Mouse (Mus musculus) embryonic facial prominence, embryonic 11.5 days (tissue): ENCODE measurements around the gene Igfals. TPM values are rescaled to one million over a fixed set of nuclear protein-coding genes. Genes with fewer than 3 reads are reported as not detected.

Experiments used
- ATAC-seq: fragments of 200-750 bp; cut with Nextera tagmentation; replicated peaks from 2 replicates; pipeline ENCODE4 v1.8.0; 2017; ENCODE audit warnings: low read depth; ENCODE audit not compliant: insufficient number of reproducible peaks, low FRiP score, low TSS enrichment
- DNase-seq: peaks from one replicate; pipeline ENCODE4 v3.0.0-alpha.2; 2015; ENCODE audit warnings: low spot score
- H3K27ac ChIP-seq: fragments of 300-500 bp; sonication (generic); replicated peaks from 2 replicates; pipeline ENCODE4 v1.5.1; 2014; ENCODE audit warnings: mild to moderate bottlenecking, low read depth, low read length, control low read depth
- H3K27me3 ChIP-seq: fragments of 300-500 bp; sonication (generic); 2 replicates; pipeline ENCODE4 v1.6.1; 2014; ENCODE audit warnings: mild to moderate bottlenecking, low read length, moderate library complexity, mixed read lengths; ENCODE audit not compliant: control insufficient read depth, insufficient read depth
- H3K36me3 ChIP-seq: fragments of 300-500 bp; sonication (generic); replicated peaks from 2 replicates; pipeline ENCODE4 v1.6.1; 2014; ENCODE audit warnings: low read depth, mild to moderate bottlenecking, low read length, moderate library complexity, mixed read lengths; ENCODE audit not compliant: control insufficient read depth, insufficient read depth
- H3K4me1 ChIP-seq: fragments of 300-500 bp; sonication (generic); 2 replicates; pipeline ENCODE4 v1.6.1; 2014; ENCODE audit warnings: low read length, mixed read lengths; ENCODE audit not compliant: control insufficient read depth, insufficient read depth
- H3K4me2 ChIP-seq: fragments of 300-500 bp; sonication (generic); 2 replicates; pipeline ENCODE4 v1.6.1; 2014; ENCODE audit warnings: low read depth, mild to moderate bottlenecking, control low read depth, low read length, moderate library complexity
- H3K4me3 ChIP-seq: fragments of 300-500 bp; sonication (generic); 2 replicates; pipeline ENCODE4 v1.5.1; 2014; ENCODE audit warnings: low read depth, low read length, control low read depth
- H3K9ac ChIP-seq: fragments of 300-500 bp; sonication (generic); replicated peaks from 2 replicates; pipeline ENCODE4 v1.6.1; 2014; ENCODE audit warnings: mild to moderate bottlenecking, control low read depth, low read length
- H3K9me3 ChIP-seq: fragments of 300-500 bp; sonication (generic); replicated peaks from 2 replicates; pipeline ENCODE4 v1.6.1; 2016; ENCODE audit warnings: mild to moderate bottlenecking, low read length, inconsistent platforms, mixed read lengths; ENCODE audit not compliant: control insufficient read depth
- whole genome bisulfite sequencing: fragments of 180-500 bp; shearing (Covaris S2); extraction: QIAGEN DNeasy Blood & Tissue Kit; methylation state at CpG from one replicate; pipeline ENCODE4 v1.1.7; 2014; 5-methylcytosine and 5-hydroxymethylcytosine counted together
- polyA plus RNA-seq: library from polyadenylated mRNA; unstranded; fragments of >200 nt; fragmentation: Nextera tagmentation; extraction: Ambion mirVana; gene quantifications from 2 replicates; pipeline ENCODE4 v1.2.1, GENCODE M21; 2014

Igfals gene
- polyA plus RNA-seq = 0.14 TPM in 2 replicates

- 86% methylated on average over 8 of the region's 8 CpGs for WGBS
- Histone ChIP-seq H3K4me1 (no peaks in the 10 kb centered on the region), H3K36me3 (peaks cover 3% of the 10 kb centered on the region), H3K27me3 (no peaks in the 10 kb centered on the region), H3K4me3 (no peak within 1 kb of the TSS), H3K27ac (no peak within 1 kb of the TSS), H3K9ac (no peak within 1 kb of the TSS), H3K4me2 (no peak within 1 kb of the TSS), H3K9me3 (no peaks in the 10 kb centered on the region)
- DNase-seq (no peak), ATAC-seq (no peak)
Observed at GRCm38 (mm10) chr17:24865776-24866175, at the start of gene Igfals. Igfals (plus strand) TSS chr17:24865997.

DNA sequence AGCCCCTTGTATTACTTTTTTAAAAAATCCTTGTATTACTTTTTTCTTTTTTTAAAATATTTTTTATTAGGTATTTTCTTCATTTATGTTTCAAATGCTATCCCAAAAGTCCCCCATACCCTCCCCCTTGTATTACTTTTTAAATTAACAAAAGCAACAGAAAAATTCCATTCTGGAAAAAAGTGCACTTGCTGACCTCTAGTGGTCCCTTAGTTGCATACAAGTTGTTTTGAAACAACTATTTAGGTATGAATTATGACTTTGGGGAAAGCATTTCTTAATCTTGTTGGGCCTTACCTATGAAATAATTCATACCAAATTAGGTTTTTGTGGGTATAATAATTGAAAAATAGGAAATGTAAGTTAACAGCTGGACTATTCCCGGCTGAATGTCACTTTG is 48.3 kb upstream of the Igfals start:
- Histone ChIP-seq H3K36me3 (no peaks in the 10 kb centered on the region), H3K27me3 (no peaks in the 10 kb centered on the region), H3K27ac (no peak overlapping the region), H3K4me2 (no peak overlapping the region), H3K4me1 (no peaks in the 10 kb centered on the region), H3K4me3 (no peak overlapping the region), H3K9me3 (no peaks in the 10 kb centered on the region), H3K9ac (no peak overlapping the region)
- 33% methylated on average over 1 of the region's 1 CpGs for WGBS
- ATAC-seq (no peak), DNase-seq (peak; percentile 59)

DNA sequence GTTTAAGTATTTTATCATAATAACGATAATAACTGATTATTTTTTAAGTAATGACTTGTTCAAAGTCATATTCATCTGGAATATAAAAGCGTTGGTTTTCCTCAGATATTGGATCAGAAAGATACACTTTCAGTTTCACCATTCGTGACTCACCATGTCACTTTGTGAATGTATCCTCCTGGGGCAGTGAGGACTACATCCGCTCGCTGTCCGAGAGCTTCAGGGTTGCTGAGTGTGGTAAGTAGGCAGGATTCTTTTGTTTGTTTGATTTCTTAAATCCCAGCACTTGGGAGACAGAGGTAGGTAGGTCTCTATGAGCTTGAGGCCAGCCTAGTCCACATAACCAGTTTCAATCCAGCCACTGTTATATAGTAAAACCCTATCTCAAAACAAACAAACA is 47.6 kb upstream of the Igfals start:
- no peak overlapping the region for H3K4me3 ChIP-seq
- no peaks in the 10 kb centered on the region for H3K27me3 ChIP-seq
- no peaks in the 10 kb centered on the region for H3K9me3 ChIP-seq
- H3K9ac ChIP-seq = no peak overlapping the region
- DNase-seq = no peak
- H3K4me2 ChIP-seq = no peak overlapping the region
- H3K36me3 ChIP-seq = no peaks in the 10 kb centered on the region
- H3K4me1 ChIP-seq = no peaks in the 10 kb centered on the region
- no peak overlapping the region for H3K27ac ChIP-seq
- 47% methylated on average over 6 of the region's 6 CpGs for WGBS
- ATAC-seq = no peak

GRCm38 (mm10) chr17:24819469-24819868 is 46.3 kb upstream of the Igfals start:
- Histone ChIP-seq H3K27me3 (no peaks in the 10 kb centered on the region), H3K4me1 (no peaks in the 10 kb centered on the region), H3K9me3 (no peaks in the 10 kb centered on the region), H3K4me3 (no peak overlapping the region), H3K27ac (no peak overlapping the region), H3K9ac (no peak overlapping the region), H3K4me2 (no peak overlapping the region), H3K36me3 (no peaks in the 10 kb centered on the region)
- ATAC-seq (no peak), DNase-seq (no peak)
- 63% methylated on average over 2 of the region's 2 CpGs for WGBS

- Histone ChIP-seq H3K4me1 (no peaks in the 10 kb centered on the region), H3K4me2 (no peak overlapping the region), H3K9me3 (no peaks in the 10 kb centered on the region), H3K27me3 (no peaks in the 10 kb centered on the region), H3K4me3 (no peak overlapping the region), H3K9ac (no peak overlapping the region), H3K36me3 (no peaks in the 10 kb centered on the region), H3K27ac (no peak overlapping the region)
- DNase-seq (no peak), ATAC-seq (no peak)
- WGBS = 54% methylated on average over 3 of the region's 3 CpGs
Observed at GRCm38 (mm10) chr17:24821351-24822280, 44.2 kb upstream of the Igfals start.

GRCm38 (mm10) chr17:24839842-24840241 is 26.0 kb upstream of the Igfals start, which contains the start of gene Hagh:
Hagh (plus strand) TSS chr17:24840143.
- no peaks in the 10 kb centered on the region for H3K4me1 ChIP-seq
- no peak within 1 kb of the TSS for H3K4me3 ChIP-seq
- ATAC-seq (no peak), DNase-seq (no peak)
- H3K9ac ChIP-seq = no peak within 1 kb of the TSS
- H3K27ac ChIP-seq = no peak within 1 kb of the TSS
- H3K27me3 ChIP-seq = no peaks in the 10 kb centered on the region
- WGBS = 71% methylated on average over 8 of the region's 8 CpGs
- H3K36me3 ChIP-seq = no peaks in the 10 kb centered on the region
- H3K9me3 ChIP-seq = no peaks in the 10 kb centered on the region
- H3K4me2 ChIP-seq = no peak within 1 kb of the TSS

GRCm38 (mm10) chr17:24840341-24840740 is 25.5 kb upstream of the Igfals start:
- H3K4me1 ChIP-seq = no peaks in the 10 kb centered on the region
- H3K4me3 ChIP-seq = no peak overlapping the region
- no peaks in the 10 kb centered on the region for H3K9me3 ChIP-seq
- 61% methylated on average over 5 of the region's 5 CpGs for WGBS
- H3K27ac ChIP-seq = no peak overlapping the region
- H3K36me3 ChIP-seq = no peaks in the 10 kb centered on the region
- DNase-seq (no peak), ATAC-seq (no peak)
- no peak overlapping the region for H3K9ac ChIP-seq
- H3K4me2 ChIP-seq = no peak overlapping the region
- H3K27me3 ChIP-seq = no peaks in the 10 kb centered on the region

DNA sequence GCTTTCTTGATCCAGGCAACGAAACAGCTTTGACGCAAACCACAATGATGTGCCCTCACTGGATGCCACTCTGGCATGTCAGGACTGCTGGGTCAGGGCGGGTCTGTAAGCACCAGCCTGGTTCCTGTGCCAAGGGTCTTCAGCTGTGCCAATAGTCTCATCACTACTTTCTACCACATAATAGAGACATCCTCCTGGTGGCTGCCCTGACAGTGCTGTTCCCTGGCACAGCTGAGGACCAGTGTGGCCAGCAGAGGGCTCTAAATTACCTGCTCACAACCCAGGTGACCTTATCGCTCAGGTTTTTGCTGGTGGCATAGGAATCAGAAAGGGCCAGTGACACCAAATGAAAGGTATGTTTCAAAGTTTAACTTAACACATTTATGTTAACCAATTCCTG is 24.7 kb upstream of the Igfals start:
- H3K9ac ChIP-seq = no peak overlapping the region
- 46% methylated on average over 4 of the region's 4 CpGs for WGBS
- no peak overlapping the region for H3K4me2 ChIP-seq
- DNase-seq = no peak
- no peak overlapping the region for H3K27ac ChIP-seq
- no peak overlapping the region for H3K4me3 ChIP-seq
- ATAC-seq = no peak
- H3K27me3 ChIP-seq = no peaks in the 10 kb centered on the region
- H3K9me3 ChIP-seq = no peaks in the 10 kb centered on the region
- H3K4me1 ChIP-seq = no peaks in the 10 kb centered on the region
- no peaks in the 10 kb centered on the region for H3K36me3 ChIP-seq
